Mouse (Mus musculus) bone marrow macrophage, adult 2 months (primary cell): ENCODE measurements at regions not wholly inside any gene's neighbourhood (a gene's known extent, or its start where the extent isn't known, plus 50 kb on each side); places are given as distances from the start of the nearest gene placed in this dataset.

Experiments
- H3K27ac ChIP-seq: 2 replicates; pipeline ENCODE4 v1.5.1; 2012; ENCODE audit warnings: low read depth, low read length; ENCODE audit not compliant: insufficient read depth
- H3K4me1 ChIP-seq: 2 replicates; pipeline ENCODE4 v1.6.1; 2012; ENCODE audit warnings: low read length; ENCODE audit not compliant: control insufficient read depth, insufficient read depth
- H3K4me3 ChIP-seq: 2 replicates; pipeline ENCODE4 v1.5.1; 2012; ENCODE audit warnings: mild to moderate bottlenecking, low read length, moderate library complexity; ENCODE audit not compliant: insufficient read depth
- CTCF ChIP-seq: IDR thresholded peaks from 2 replicates; pipeline ENCODE4 v1.5.1; 2012; ENCODE audit warnings: low read depth, mild to moderate bottlenecking, low read length, moderate library complexity
- POLR2A ChIP-seq: IDR thresholded peaks from 2 replicates; pipeline ENCODE4 v1.6.1; 2012; ENCODE audit warnings: mild to moderate bottlenecking, low read depth, low read length, borderline replicate concordance

DNA sequence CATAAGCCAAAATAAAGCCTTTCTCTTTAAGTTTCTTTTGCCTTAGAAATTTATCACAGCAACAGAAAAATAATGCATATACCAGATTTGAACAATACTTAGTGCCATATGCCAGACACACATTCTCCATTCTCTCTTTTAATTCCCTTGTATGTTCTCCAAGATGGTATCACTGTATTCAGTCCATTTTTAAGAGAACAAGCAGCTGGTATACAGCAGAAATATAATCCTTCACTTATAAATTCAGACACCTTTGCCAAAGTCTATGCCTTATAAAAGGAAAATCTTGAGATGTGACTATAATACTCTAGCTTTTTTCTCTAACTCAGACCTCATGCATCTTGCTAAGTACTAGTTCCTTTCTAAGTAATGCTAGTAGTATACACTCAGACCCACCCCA lies 324.4 kb upstream of the Rag2 start:
- no peak overlapping the region for H3K4me3 ChIP-seq
- H3K27ac ChIP-seq, result no peak overlapping the region
- TF ChIP-seq POLR2A (no peak), CTCF (no peak)
- no peaks in the 10 kb centered on the region for H3K4me1 ChIP-seq

DNA sequence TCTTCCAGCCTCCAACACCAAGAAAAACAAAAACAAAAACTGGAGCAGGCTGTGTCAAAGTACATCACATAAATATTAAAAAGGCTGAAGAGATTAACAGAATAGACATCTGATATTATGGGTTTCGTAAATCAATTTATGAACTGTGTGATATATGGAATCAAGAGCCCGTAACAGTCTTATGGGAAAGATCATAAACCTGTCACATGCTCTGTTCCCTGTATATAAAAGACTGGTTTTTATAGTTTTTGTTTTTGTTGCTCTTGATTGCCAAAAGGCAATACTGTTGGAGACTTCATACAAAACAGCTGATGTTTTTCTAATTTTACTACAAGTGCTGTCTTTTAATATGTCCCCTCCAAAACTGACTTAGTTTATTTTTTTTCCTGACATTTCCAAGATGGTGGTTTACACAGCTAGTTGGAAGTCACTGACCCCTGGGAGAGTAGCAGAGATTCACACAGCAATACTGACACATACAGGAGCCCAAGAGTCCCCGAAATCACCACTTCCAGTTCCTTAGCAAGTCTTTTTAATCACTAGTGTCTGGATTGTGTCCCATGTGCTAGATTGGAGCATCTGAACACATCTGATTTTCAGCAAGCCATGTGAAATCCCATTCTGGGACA lies 303.1 kb upstream of the Rag2 start:
- Histone ChIP-seq H3K4me3 (no peak overlapping the region), H3K4me1 (no peaks in the 10 kb centered on the region), H3K27ac (no peak overlapping the region)
- no peak for TF ChIP-seq POLR2A
- no peak for TF ChIP-seq CTCF

DNA sequence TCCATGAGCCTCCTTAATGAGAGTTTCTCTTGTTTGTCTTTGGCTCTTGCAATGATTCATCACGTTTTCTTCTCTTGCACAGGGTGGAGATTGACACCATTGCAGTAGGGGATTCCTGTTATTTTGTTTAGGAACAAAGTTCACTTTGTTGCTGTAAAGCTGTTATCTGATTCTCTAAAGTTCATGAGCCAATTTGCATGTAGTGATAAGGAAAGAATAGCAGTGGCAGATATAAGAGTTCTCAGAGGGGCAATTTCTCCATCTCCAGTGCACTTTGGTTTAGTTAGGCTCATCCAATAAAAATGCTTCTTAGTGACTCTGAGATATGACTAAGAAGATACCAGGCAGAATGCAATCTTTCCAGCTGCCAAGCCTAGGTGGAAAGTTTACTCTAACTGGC lies 267.8 kb upstream of the Rag2 start:
- Histone ChIP-seq H3K4me3 (no peak overlapping the region), H3K4me1 (no peaks in the 10 kb centered on the region), H3K27ac (no peak overlapping the region)
- TF ChIP-seq POLR2A (no peak), CTCF (no peak)

DNA sequence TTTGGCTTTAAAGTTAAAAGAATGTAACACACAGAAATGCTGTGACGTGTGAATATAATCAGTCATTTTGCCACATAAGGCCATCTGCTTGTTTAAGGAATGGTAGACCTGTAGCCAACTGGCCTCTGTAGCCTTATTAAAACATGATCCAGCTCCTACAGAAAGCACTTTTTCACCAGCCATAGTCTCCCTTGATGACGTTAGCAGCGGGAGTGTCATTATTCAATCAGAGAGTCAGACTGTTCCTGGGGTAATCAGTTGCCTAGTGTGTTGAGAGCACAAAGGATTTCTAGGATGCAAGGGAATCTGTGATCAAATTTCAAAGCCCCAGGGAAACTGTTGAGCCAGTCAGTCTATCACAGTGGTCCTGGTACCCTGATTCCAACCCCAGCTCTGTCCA lies 260.3 kb upstream of the Rag2 start:
- Histone ChIP-seq H3K27ac (no peak overlapping the region), H3K4me3 (no peak overlapping the region), H3K4me1 (no peaks in the 10 kb centered on the region)
- no peak for TF ChIP-seq CTCF

DNA sequence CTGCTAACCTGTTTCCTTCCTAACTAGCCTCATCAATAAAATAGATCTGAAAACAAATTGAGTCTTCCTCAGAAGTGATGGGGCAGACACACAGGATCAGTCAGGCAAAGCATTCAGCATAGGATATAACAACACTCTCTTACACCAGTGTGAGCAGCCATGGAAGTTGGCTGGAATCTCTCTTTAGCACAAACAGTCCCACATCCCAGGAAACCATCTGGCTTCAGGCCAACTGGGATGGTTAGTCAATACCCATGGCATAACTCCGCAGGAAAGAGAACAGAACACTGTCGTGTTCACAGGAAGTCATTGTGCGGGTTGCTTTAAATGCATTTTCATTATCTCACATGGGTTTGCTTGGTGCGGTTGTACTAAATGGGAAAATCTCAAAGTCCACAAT lies 256.2 kb upstream of the Rag2 start:
- no peak for TF ChIP-seq CTCF
- no peak for TF ChIP-seq POLR2A

DNA sequence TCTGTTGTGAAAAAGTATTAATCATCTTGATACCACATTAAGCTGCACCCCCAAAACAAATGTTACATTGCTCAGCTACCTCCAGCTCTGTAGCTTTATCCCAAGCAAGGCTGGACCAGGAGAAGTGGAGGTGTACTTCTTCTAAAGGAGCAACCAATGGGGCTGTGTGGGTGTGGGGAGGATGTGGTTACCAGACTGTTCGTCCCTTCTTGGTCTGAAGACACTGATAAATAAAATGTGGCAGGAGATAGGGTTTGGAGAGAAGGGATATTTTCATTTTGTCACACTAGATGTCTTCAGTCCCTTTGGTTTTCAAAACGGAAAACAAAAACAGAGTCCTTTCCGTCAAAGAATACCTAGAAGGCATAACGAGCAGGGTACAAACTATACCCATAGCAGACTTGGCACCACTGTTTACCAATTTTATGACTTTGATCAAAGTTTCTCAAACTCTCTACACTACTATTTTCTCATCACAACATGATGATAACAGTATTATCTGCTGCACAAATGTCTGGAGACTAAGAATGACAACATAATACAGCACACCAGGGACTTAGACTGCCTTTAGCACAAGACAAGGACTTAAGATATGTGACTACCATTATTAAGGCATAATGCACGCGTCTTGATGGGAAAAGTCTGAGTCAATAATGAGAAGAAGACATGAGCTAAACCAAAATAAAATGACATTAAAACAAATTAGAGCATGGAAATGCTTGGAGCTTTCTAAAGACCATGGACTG lies 253.4 kb upstream of the Rag2 start:
- Histone ChIP-seq H3K27ac (no peak overlapping the region), H3K4me3 (no peak overlapping the region), H3K4me1 (no peaks in the 10 kb centered on the region)
- TF ChIP-seq CTCF (no peak), POLR2A (no peak)

More for the DNA sequence above, 256.2 kb upstream of the Rag2 start:
- Histone ChIP-seq H3K4me1 (no peaks in the 10 kb centered on the region), H3K4me3 (no peak overlapping the region), H3K27ac (no peak overlapping the region)

DNA sequence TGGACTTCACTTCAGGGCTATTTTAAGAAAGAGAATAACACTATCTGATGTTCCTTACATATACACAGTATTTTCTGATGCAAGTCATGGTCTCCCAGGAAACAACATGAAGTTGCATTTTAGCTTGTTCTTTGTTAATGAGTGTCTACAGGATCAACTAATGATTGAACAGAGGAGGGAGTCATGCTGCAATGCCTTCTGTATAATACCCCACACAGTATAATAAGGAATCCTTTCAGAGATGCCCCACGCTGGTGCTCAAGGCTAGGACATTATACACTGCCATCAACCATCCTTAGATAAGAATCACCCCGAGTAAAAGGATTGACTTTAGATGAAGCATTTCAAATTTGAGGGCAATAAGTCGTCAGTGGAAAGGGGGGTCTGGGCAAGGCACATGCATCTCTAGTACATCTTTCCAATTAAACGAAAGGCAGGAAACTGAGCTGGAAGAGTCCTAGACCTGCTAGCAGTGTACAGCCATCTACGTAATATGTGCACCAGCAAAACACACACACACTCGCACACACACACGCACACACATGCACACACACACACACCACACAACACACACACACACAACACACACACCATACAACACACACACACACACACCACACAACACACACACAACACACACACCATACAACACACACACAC lies 252.6 kb upstream of the Rag2 start:
- no peak for TF ChIP-seq CTCF
- TF ChIP-seq POLR2A, result no peak
- Histone ChIP-seq H3K27ac (no peak overlapping the region), H3K4me3 (no peak overlapping the region), H3K4me1 (no peaks in the 10 kb centered on the region)

DNA sequence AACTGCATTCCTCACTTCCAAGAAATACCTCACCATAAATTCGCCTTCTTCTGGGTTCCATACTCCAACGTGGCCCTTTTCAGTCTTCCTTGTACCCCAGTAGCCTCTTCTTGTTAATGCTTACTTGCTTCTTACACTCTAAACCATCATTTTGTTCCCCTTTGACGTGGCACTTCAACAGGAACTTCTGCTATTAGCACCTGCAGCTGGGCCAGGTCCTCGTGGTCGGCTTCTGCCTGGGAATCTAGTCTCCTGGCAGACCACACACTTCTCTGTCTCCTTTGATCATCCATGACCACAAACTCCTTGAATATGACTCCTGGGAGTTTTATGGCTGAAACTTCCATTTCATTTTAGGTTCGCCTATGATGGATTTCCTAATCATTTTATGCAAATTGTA lies 243.9 kb upstream of the Rag2 start:
- Histone ChIP-seq H3K27ac (no peak overlapping the region), H3K4me3 (no peak overlapping the region), H3K4me1 (no peaks in the 10 kb centered on the region)
- TF ChIP-seq CTCF, result no peak
- TF ChIP-seq POLR2A, result no peak

DNA sequence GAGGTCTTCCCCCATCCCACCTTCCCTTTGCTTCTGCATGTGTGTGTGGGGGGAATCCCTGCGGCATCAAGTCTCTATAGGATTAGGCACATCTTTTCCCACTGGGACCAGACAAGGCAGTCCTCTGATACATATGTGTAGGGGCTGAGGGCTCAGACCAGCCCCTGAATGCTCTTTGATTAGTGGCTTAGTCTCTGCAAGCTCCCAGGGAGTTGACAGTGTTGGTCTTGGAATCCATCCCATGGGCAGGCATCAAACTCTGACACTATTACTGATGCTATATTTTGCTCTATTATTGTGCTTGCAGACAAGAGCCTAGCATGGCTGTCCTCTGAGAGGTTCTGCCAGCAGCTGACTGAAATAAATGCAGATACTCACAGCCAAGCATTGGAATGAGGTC lies 209.5 kb upstream of the Rag2 start:
- Histone ChIP-seq H3K4me3 (no peak overlapping the region), H3K4me1 (no peaks in the 10 kb centered on the region), H3K27ac (no peak overlapping the region)
- TF ChIP-seq CTCF (no peak), POLR2A (no peak)

DNA sequence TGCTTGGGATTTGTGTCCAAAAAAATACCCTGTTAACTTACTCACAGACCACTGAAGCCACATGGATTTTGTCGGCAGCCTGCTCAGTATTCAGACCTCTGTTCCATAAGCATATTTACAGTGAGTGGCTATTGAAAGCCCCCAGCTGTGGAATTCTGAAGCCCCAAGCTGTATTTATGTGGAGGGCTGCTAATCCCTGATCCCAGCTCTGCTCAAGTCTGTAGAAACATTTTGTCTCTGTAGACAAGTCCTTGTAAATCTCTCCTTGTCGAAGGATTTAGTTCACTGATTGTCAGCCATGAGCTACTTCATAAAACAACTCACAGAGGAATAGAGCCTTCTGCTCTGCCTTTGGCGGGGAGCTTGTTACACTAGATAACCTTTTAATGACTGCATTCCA lies 207.8 kb upstream of the Rag2 start:
- Histone ChIP-seq H3K27ac (no peak overlapping the region), H3K4me3 (no peak overlapping the region), H3K4me1 (no peaks in the 10 kb centered on the region)
- TF ChIP-seq CTCF (no peak), POLR2A (no peak)

DNA sequence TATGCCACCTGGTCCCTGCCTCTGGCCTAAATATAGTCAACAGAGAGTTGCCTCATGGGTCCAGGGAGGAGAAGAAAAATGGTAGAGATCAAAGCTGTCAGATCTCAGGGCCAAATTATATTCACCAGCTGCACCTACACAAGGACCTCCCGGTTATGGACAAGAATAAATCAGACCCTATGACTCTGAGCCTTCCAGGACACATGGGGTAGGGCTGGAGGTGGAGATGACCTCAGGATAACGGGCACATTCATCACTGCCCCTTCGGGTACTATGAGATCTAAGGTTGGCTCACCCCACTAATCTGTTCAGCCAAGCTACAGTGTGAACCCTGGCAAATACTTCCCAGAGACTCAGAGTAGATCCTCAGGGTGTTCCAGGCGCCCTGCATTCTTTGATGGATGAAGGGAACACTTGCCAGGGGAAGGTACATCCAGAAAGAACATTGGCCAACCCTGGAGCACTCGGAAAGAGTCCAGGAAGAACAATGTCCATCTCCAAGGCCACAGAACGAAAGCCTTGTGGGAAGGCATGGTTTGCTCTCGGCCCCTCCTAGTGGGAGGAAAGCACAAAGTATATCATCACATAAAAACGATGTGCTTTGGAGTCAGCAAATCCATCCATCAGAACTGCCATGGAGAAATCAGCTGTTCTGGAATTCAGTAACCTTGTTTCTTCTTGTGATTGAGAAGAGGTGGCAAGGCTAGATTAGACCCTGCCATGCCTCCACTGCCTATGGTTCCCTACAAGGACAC lies 191.2 kb upstream of the Rag2 start:
- TF ChIP-seq CTCF (no peak), POLR2A (no peak)
- Histone ChIP-seq H3K4me3 (no peak overlapping the region), H3K4me1 (no peaks in the 10 kb centered on the region), H3K27ac (no peak overlapping the region)
